Mouse (Mus musculus) v-Abl transformed pro-B cells (cell line): ENCODE results near the gene Gm4131.
"Not testable (repeated sequence)": the region's sequence is repeated elsewhere in the genome, so short reads cannot be mapped to it uniquely, and the experiment has no call there.

Experiments used
- in situ Hi-C, 2 experiments: fragments of 400-800 bp; cut with MboI; formaldehyde crosslinking; loops; one replicate each; pipeline ENCODE4 v1.15.1; 2025; ENCODE audit not compliant: unreplicated experiment in 2 of 2

Gm4131 gene

GRCm38 (mm10) chr14:62566821-62567220 lies at the start of gene Gm4131:
Gene Gm4131 (minus strand): TSS chr14:62566921.
- in situ Hi-C loops = not testable (repeated sequence)

GRCm38 (mm10) chr14:62609904-62610303 lies 43.2 kb upstream of the Gm4131 start:
- in situ Hi-C loops = no loop called here

GRCm38 (mm10) chr14:62607791-62608196 lies 41.1 kb upstream of the Gm4131 start:
- in situ Hi-C loops = no loop called here

DNA sequence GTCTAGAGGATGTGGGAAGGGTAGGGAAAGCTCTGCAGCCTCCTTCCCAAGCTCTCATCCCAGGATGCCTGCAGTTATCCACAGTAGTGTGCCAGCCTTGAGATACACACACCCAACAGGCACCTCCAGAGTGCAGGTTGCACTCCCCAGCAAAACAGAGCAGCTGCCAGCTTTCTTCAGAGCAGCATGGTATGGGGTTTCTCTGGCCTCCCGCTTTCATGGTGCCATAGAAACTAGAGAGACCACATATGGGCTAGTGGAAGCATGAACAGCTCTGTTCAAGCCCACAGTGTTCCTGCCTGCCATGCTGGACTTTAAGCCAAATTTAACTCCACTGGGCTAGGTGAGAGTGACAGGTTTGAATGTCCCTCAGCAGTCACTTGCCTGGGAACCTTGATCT lies 36.1 kb upstream of the Gm4131 start:
- in situ Hi-C loops = no loop called here

- in situ Hi-C loops = no loop called here
Observed at GRCm38 (mm10) chr14:62602271-62602670, 35.5 kb upstream of the Gm4131 start.

GRCm38 (mm10) chr14:62600109-62600522 lies 33.4 kb upstream of the Gm4131 start:
- in situ Hi-C loops = no loop called here

DNA sequence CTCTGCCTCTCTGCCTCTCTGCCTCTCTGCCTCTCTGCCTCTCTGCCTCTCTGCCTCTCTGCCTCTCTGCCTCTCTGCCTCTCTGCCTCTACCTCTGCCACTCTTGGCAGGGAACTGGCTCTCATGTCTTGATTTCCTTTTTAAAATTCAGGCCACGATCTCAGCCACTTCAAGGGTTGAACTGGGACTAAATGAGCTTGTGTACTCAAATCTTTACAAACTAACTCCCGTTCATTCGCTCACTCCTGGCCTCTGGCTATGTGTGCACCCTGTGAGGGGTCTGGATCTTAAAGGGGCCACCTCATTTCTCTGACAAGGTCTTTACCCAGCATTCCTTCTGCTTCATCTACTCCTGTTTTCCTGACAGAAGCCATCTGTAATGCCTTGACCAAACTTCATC lies 18.6 kb upstream of the Gm4131 start:
- in situ Hi-C loops = no loop called here

- in situ Hi-C loops = no loop called here
Observed at GRCm38 (mm10) chr14:62584637-62585036, 17.9 kb upstream of the Gm4131 start.

DNA sequence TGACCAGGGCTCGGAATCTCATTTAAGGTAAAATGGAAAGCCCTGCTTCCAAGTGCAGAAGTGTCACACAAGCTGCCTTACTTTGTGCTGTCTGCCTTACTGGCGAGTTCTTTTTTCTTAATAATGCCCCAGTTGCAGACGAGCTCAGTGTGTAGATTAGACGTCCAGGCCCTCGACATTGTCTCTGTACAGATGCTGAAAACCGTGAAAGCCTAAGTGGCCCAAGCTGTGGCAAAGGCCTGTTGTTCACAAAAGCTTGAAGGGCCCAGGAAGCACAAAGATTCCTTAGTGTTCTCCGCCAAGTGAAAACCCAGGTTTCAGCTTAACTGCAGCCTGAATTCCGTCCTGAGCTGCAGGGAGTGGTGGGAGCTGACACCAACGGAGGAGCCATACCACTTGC lies 15.0 kb upstream of the Gm4131 start:
- in situ Hi-C loops = no loop called here

DNA sequence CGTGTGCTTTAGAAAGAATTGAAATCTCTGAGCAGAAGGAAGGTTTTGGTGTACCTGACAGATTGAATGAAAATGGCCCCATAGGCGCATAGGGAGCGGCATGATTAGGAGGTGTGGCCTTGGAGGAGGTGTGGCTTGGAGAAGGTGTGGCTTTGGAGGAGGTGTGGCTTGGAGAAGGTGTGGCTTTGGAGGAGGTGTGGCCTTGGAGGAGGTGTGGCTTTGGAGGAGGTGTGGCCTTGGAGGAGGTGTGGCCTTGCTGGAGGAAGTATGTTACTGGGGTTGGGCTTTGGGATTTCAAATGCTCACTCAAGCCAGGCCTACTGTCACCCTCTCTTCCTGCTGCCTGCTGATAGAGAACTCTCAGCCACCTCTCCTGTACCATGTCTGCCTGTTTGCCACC lies 14.2 kb upstream of the Gm4131 start:
- in situ Hi-C loops = no loop called here

GRCm38 (mm10) chr14:62575862-62576261 lies 9.1 kb upstream of the Gm4131 start:
- in situ Hi-C loops = no loop called here

- in situ Hi-C loops = no loop called here
Observed at GRCm38 (mm10) chr14:62574906-62575305, 8.2 kb upstream of the Gm4131 start.

DNA sequence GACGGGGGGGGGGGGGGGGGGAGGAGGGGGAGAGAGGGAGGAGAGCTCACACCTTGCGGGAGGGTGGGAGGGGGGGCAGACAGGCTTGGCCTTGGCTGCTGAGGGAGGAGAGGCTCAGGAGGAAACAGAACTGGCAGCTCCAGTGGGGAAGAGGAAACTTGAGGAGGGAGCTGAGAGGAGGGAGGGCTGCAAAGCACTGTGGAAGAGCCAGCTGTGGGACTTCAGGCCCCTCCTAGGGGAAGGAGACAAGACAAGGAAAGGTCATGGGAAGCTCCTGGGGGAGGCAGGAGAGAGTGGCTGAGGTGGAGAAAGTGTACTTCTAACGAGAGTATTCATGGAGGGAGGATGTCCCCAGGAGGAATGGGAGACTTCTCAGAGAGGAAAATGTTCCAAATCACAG lies 6.7 kb upstream of the Gm4131 start:
- in situ Hi-C loops = no loop called here

GRCm38 (mm10) chr14:62570299-62570698 lies 3.6 kb upstream of the Gm4131 start:
- in situ Hi-C loops = no loop called here

DNA sequence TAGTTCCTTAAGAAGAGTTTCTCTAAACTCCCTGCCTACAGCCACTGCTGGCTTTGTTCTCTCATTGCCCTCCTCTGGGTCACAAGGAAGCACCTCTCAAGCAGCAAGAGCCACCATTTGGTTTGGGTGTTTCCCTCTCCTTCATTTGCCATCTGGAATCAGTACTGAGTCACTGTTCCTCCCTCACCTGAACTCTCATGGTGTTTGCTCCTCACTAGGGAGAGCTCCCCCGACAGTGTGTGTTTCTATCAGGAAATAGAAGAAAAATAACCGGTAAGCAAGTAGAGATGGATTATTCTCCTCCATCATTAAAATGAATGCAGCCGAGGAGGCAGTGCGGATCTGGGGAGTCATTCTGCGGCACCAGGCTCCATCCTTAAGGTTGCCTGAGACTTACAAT lies 2.7 kb upstream of the Gm4131 start:
- in situ Hi-C loops = no loop called here

DNA sequence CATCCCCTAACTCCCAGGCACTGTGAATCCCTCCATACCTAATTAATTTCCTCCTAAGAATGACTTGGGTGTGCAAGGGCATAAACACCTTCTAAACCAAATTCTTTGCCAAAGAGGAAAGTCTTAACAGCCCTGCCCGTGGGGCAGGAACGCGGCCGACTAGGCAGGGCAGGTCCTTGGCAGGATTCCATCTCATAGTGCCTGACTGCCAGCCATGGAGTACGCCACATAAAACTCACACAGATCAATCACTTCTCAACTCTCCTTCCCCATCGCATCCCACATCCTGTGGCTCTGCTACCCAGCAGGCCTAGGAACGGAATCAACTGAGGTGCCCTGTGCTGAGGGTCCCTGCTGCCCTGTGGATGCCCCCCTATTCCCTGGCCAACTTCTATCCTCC lies 3.0 kb downstream of the Gm4131 start:
- in situ Hi-C loops = no loop called here

- in situ Hi-C loops = no loop called here
Observed at GRCm38 (mm10) chr14:62561875-62562748, 4.6 kb downstream of the Gm4131 start.

- in situ Hi-C loops = no loop called here
Observed at GRCm38 (mm10) chr14:62557111-62557510, 9.6 kb downstream of the Gm4131 start.

GRCm38 (mm10) chr14:62555840-62556810 lies 10.6 kb downstream of the Gm4131 start:
- in situ Hi-C loops = no loop called here

GRCm38 (mm10) chr14:62555309-62555829 lies 11.4 kb downstream of the Gm4131 start, which contains the start of gene Fam124a:
Gene Fam124a (plus strand): TSS chr14:62555737.
- in situ Hi-C loops = no loop called here

DNA sequence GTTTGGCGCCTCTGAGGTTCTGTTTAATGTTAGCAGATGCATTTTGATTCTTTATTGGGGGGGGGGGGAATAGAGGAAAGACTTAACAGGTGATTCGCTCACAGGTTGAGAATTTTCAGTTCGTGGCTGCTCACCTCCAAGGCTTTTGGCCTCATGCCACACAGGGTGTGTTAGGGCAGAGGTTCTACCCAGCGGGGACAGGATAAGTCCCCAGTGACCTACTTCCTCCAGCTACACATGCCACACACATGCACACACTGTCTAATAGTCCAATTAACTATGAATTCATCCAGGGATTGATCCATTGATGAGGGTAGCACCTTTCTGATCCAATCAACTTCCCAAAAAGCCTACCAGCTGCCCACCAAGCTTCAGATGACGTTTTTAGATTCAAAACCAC lies 12.9 kb downstream of the Gm4131 start:
- in situ Hi-C loops = no loop called here
